Mouse (Mus musculus): ENCODE measurements at regions not wholly inside any gene's neighbourhood (a gene's known extent, or its start where the extent isn't known, plus 50 kb on each side); places are given as distances from the start of the nearest gene placed in this dataset.
A peak's percentile ranks its signal among the peaks of the same experiment; 100 is the strongest.

- Histone ChIP-seq H3K4me1 (ENCODE audit: insufficient read depth, low read length) (no peaks in the 10 kb centered on the region), H3K4me2 (ENCODE audit: low read depth, low read length, poor library complexity, severe bottlenecking) (no peak overlapping the region), H3K9ac (replicated peaks; ENCODE audit: low read length, poor library complexity, severe bottlenecking) (no peak overlapping the region), H3K27ac (ENCODE audit: low read depth, low read length) (no peak overlapping the region), H3K27me3 (ENCODE audit: insufficient read depth, low read length) (no peaks in the 10 kb centered on the region), H3K4me3 (ENCODE audit: low read depth, low read length) (no peak overlapping the region), H3K9me3 (ENCODE audit: low read length) (no peaks in the 10 kb centered on the region), H3K36me3 (ENCODE audit: insufficient read depth, low read length) (no peaks in the 10 kb centered on the region)
- WGBS = 73% methylated on average over 1 of the region's 1 CpGs
- no peak for TF ChIP-seq CTCF (IDR thresholded peaks at IDR 0.05)
- no peak for ATAC-seq (ENCODE audit: low FRiP score)
- DNase-seq (ENCODE audit: low spot score) = no peak
These were observed 1198.9 kb upstream of the Cited2 start for GRCm38 (mm10) chr10:16524101-16524500.

GRCm38 (mm10) chr10:16527693-16528092 lies 1195.3 kb upstream of the Cited2 start:
- Histone ChIP-seq H3K36me3 (ENCODE audit: insufficient read depth, low read length) (no peaks in the 10 kb centered on the region), H3K4me1 (ENCODE audit: insufficient read depth, low read length) (no peaks in the 10 kb centered on the region), H3K4me3 (ENCODE audit: low read depth, low read length) (no peak overlapping the region), H3K27me3 (ENCODE audit: insufficient read depth, low read length) (no peaks in the 10 kb centered on the region), H3K9me3 (ENCODE audit: low read length) (no peaks in the 10 kb centered on the region), H3K9ac (replicated peaks; ENCODE audit: low read length, poor library complexity, severe bottlenecking) (no peak overlapping the region), H3K4me2 (ENCODE audit: low read depth, low read length, poor library complexity, severe bottlenecking) (no peak overlapping the region), H3K27ac (ENCODE audit: low read depth, low read length) (no peak overlapping the region)
- WGBS = 69% methylated on average over 1 of the region's 1 CpGs
- DNase-seq (ENCODE audit: low spot score) = no peak
- no peak for TF ChIP-seq CTCF (IDR thresholded peaks at IDR 0.05)
- ATAC-seq (ENCODE audit: low FRiP score) = no peak

- no peaks in the 10 kb centered on the region for H3K36me3 ChIP-seq (ENCODE audit: insufficient read depth, low read length)
- no peak for TF ChIP-seq CTCF (IDR thresholded peaks at IDR 0.05)
- H3K27me3 ChIP-seq (ENCODE audit: insufficient read depth, low read length) = no peaks in the 10 kb centered on the region
- 30% methylated on average over 3 of the region's 3 CpGs for WGBS
- H3K4me1 ChIP-seq (ENCODE audit: insufficient read depth, low read length) = no peaks in the 10 kb centered on the region
- no peaks in the 10 kb centered on the region for H3K9me3 ChIP-seq (ENCODE audit: low read length)
- no peak overlapping the region for H3K27ac ChIP-seq (ENCODE audit: low read depth, low read length)
- no peak overlapping the region for H3K9ac ChIP-seq (replicated peaks; ENCODE audit: low read length, poor library complexity, severe bottlenecking)
- no peak overlapping the region for H3K4me2 ChIP-seq (ENCODE audit: low read depth, low read length, poor library complexity, severe bottlenecking)
- no peak overlapping the region for H3K4me3 ChIP-seq (ENCODE audit: low read depth, low read length)
- ATAC-seq (ENCODE audit: low FRiP score) = no peak
- DNase-seq (ENCODE audit: low spot score) = peak; percentile 30
These were observed 1185.4 kb upstream of the Cited2 start for GRCm38 (mm10) chr10:16537660-16538059.

DNA sequence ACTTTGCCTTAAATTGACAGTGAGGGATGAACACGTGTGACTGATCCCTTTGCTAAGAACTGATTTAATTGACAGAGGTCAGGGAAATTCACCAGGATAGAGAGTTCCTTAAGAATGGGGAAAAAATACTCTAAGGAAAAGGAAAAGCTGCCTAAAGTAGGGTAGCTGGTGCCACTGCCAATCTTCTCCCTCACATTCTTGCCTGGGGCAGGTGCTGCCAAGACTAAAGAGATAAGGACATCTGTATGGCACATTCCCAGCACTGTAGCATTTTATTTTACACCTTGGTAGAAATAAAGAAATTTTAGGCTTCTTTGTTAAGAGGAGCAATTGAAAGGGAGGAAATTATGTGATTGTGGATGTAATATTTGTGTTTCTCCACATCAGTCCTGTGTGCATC lies 1184.6 kb upstream of the Cited2 start:
- H3K27ac ChIP-seq (ENCODE audit: low read depth, low read length) = no peak overlapping the region
- H3K4me1 ChIP-seq (ENCODE audit: insufficient read depth, low read length) = no peaks in the 10 kb centered on the region
- no peak overlapping the region for H3K4me3 ChIP-seq (ENCODE audit: low read depth, low read length)
- no peak overlapping the region for H3K9ac ChIP-seq (replicated peaks; ENCODE audit: low read length, poor library complexity, severe bottlenecking)
- 26% methylated on average over 1 of the region's 1 CpGs for WGBS
- no peaks in the 10 kb centered on the region for H3K9me3 ChIP-seq (ENCODE audit: low read length)
- no peaks in the 10 kb centered on the region for H3K36me3 ChIP-seq (ENCODE audit: insufficient read depth, low read length)
- no peak for TF ChIP-seq CTCF (IDR thresholded peaks at IDR 0.05)
- no peak for ATAC-seq (ENCODE audit: low FRiP score)
- DNase-seq (ENCODE audit: low spot score) = no peak
- H3K27me3 ChIP-seq (ENCODE audit: insufficient read depth, low read length) = no peaks in the 10 kb centered on the region
- H3K4me2 ChIP-seq (ENCODE audit: low read depth, low read length, poor library complexity, severe bottlenecking) = no peak overlapping the region

- Histone ChIP-seq H3K4me2 (ENCODE audit: low read depth, low read length, poor library complexity, severe bottlenecking) (no peak overlapping the region), H3K9ac (replicated peaks; ENCODE audit: low read length, poor library complexity, severe bottlenecking) (no peak overlapping the region), H3K27ac (ENCODE audit: low read depth, low read length) (no peak overlapping the region), H3K9me3 (ENCODE audit: low read length) (no peaks in the 10 kb centered on the region), H3K4me3 (ENCODE audit: low read depth, low read length) (no peak overlapping the region), H3K27me3 (ENCODE audit: insufficient read depth, low read length) (no peaks in the 10 kb centered on the region), H3K36me3 (ENCODE audit: insufficient read depth, low read length) (no peaks in the 10 kb centered on the region), H3K4me1 (ENCODE audit: insufficient read depth, low read length) (no peaks in the 10 kb centered on the region)
- WGBS = 17% methylated on average over 1 of the region's 1 CpGs
- ATAC-seq (ENCODE audit: low FRiP score) (no peak), DNase-seq (ENCODE audit: low spot score) (no peak)
- no peak for TF ChIP-seq CTCF (IDR thresholded peaks at IDR 0.05)
These were observed 1177.6 kb upstream of the Cited2 start for GRCm38 (mm10) chr10:16545445-16545844.

GRCm38 (mm10) chr10:16552861-16553635 lies 1170.0 kb upstream of the Cited2 start:
- 83% methylated on average over 3 of the region's 3 CpGs for WGBS
- no peak overlapping the region for H3K4me3 ChIP-seq (ENCODE audit: low read depth, low read length)
- H3K9me3 ChIP-seq (ENCODE audit: low read length) = no peaks in the 10 kb centered on the region
- DNase-seq (ENCODE audit: low spot score) (peak; percentile 15), ATAC-seq (ENCODE audit: low FRiP score) (no peak)
- no peak for TF ChIP-seq CTCF (IDR thresholded peaks at IDR 0.05)
- H3K4me2 ChIP-seq (ENCODE audit: low read depth, low read length, poor library complexity, severe bottlenecking) = no peak overlapping the region
- no peaks in the 10 kb centered on the region for H3K4me1 ChIP-seq (ENCODE audit: insufficient read depth, low read length)
- no peaks in the 10 kb centered on the region for H3K36me3 ChIP-seq (ENCODE audit: insufficient read depth, low read length)
- no peaks in the 10 kb centered on the region for H3K27me3 ChIP-seq (ENCODE audit: insufficient read depth, low read length)
- no peak overlapping the region for H3K27ac ChIP-seq (ENCODE audit: low read depth, low read length)
- no peak overlapping the region for H3K9ac ChIP-seq (replicated peaks; ENCODE audit: low read length, poor library complexity, severe bottlenecking)

All from midbrain, postnatal 0 days (tissue).